Mouse (Mus musculus): Measurements from ENCODE around the gene Ascl2.
A peak's percentile ranks its signal among the peaks of the same experiment; 100 is the strongest.

- TF ChIP-seq GATA1 (IDR thresholded peaks at IDR 0.05; ENCODE audit: borderline replicate concordance, low read length) (peak; percentile 92; the same call in 2 of the 3 replicates), FLI1 (IDR thresholded peaks at IDR 0.05; ENCODE audit: low read length) (0 out of 2 replicates have a peak, but pooled peaks have one; percentile 29)
These were observed 37.2 kb upstream of the Ascl2 start for GRCm38 (mm10) chr7:143006097-143006755.

All from megakaryocyte, embryonic 14.5 days (primary cell).